1 mouse cellular context compared by ENCODE assay signal in the genomic region with DNA sequence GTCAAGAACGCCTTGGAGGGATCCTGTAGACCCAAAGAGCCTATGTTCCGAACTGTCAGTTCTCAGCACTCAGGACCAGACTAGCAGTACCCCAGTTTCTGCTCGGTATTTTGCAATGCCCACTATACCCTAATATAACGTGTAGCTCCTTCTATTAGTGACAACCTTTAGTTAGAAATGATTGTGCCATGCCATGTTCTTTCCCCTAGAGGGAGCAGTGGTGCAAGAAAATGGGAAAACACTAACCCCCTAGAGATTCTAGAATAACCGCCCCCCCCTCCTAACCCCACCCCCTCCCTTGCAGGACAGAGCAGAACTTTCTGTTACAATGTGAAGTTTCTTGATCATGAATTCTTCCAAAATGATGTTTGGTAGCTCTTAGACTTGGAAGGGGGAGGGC.
TF ChIP-seq lines count a peak whose summit lies in the region.

No protein-coding gene starts in this region.

TF ChIP-seq in CH12.LX, 34 proteins besides CTCF, POLR2A, EP300 and RAD21:
- TF ChIP-seq MYC (IDR thresholded peaks at IDR 0.05; ENCODE audit: low read depth, low read length) (no peak), ZNF384 (IDR thresholded peaks at IDR 0.05; ENCODE audit: low read depth, low read length) (no peak), ETS1 (conservative IDR thresholded peaks at IDR 0.05; ENCODE audit: low read depth, low read length) (no peak), IRF4 (IDR thresholded peaks at IDR 0.05; ENCODE audit: low read depth, low read length) (no peak), JUN (IDR thresholded peaks at IDR 0.05; ENCODE audit: insufficient read depth, low read depth, low read length) (no peak), PAX5 (IDR thresholded peaks at IDR 0.05; ENCODE audit: low read length) (no peak), ZC3H11A (IDR thresholded peaks at IDR 0.05; ENCODE audit: low read depth, low read length) (no peak), NELFE (IDR thresholded peaks at IDR 0.05; ENCODE audit: low read depth, low read length) (no peak), GABPA (IDR thresholded peaks at IDR 0.05; ENCODE audit: insufficient replicate concordance, low read depth, low read length) (no peak), POLR2AphosphoS2 (IDR thresholded peaks at IDR 0.05; ENCODE audit: low read depth, low read length) (no peak), RCOR1 (conservative IDR thresholded peaks at IDR 0.05; ENCODE audit: low read depth, low read length) (no peak), CHD1 (IDR thresholded peaks at IDR 0.05; ENCODE audit: low read depth, low read length) (no peak), TCF12 (IDR thresholded peaks at IDR 0.05; ENCODE audit: low read depth, low read length) (no peak), ZKSCAN1 (IDR thresholded peaks at IDR 0.05; ENCODE audit: borderline replicate concordance, low read depth, low read length) (no peak), MAFK (IDR thresholded peaks at IDR 0.05; ENCODE audit: insufficient replicate concordance, low read length) (no peak), E2F4 (IDR thresholded peaks at IDR 0.05; ENCODE audit: insufficient replicate concordance, low read depth, low read length) (no peak), MAX (IDR thresholded peaks at IDR 0.05; ENCODE audit: low read length) (no peak)
TF ChIP-seq in CH12.LX: peak in this region for 0.
